16 mouse cellular contexts compared by ENCODE assay signal in the genomic region with DNA sequence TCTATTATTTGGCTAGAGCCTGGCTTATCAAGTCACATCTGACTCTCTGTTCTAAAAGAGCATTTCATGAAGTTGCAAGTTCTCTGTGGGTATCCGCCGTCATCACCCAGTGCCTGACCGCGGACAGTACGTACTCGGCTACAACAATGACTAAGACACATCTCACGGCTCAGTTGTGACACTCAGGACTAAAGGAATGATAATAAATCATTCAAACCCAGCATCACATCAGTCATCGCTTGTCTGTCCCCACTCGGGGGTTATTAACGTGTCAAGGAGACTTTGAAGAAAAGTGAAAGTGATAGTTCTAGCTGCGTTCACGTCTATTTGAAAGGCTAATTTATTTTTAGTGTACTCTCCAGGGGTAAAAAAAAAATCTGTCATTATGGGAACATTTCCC.
A peak's percentile ranks its signal among the peaks of the same experiment; 100 is the strongest.
DNase-seq lines count a peak whose midpoint lies in the region; ATAC-seq and TF ChIP-seq lines count a peak whose summit lies in the region.
"Had no signal": no experiment of that assay in that cellular context is flagged by ENCODE, and none has a peak within 500 bp of the region (broad histone marks: within the 10 kb centered on the region; RNA-seq: fewer than 3 reads in every experiment).

No protein-coding gene starts in this region.

- no peak overlapping the region for H3K4me3 ChIP-seq in kidney, adult 2 months (ENCODE audit: insufficient read depth, low read depth, low read length)
- H3K4me3 ChIP-seq: kidney, embryonic 15.5 days; left cerebral cortex, adult 2 months; liver, embryonic 13.5 days; midbrain, embryonic 12.5 days had no signal

- ATAC-seq in megakaryocyte progenitor cell, adult 5-6 weeks (replicated peaks; ENCODE audit: poor library complexity) = peak; percentile 63
- ATAC-seq: forebrain, postnatal 0 days had no signal

- peak overlapping the region; percentile 35; the same call in 1 of the 2 replicates for H3K27ac ChIP-seq in kidney, adult 2 months (ENCODE audit: insufficient read depth, low read depth, low read length)
- H3K27ac ChIP-seq: kidney, embryonic 15.5 days; left cerebral cortex, adult 2 months; liver, embryonic 13.5 days; midbrain, embryonic 12.5 days had no signal

- WGBS in kidney, adult 2 months = 79% methylated on average over 12 of the region's 12 CpGs

- peaks cover 31% of the 10 kb centered on the region for H3K4me1 ChIP-seq in kidney, adult 2 months (ENCODE audit: control insufficient read depth, insufficient read depth, low read length)
- H3K4me1 ChIP-seq: midbrain, embryonic 12.5 days had no signal

- no peak for TF ChIP-seq CTCF in kidney, adult 2 months (conservative IDR thresholded peaks at IDR 0.05; ENCODE audit: insufficient read depth, insufficient read length, low read depth, low read length)

- no peaks in the 10 kb centered on the region for H3K36me3 ChIP-seq in kidney, adult 2 months (ENCODE audit: control insufficient read depth, insufficient read depth, low read length)
- H3K36me3 ChIP-seq: kidney, embryonic 15.5 days; liver, embryonic 13.5 days; midbrain, embryonic 12.5 days had no signal

- DNase-seq in adrenal gland, adult (ENCODE audit: inconsistent age in 2 of 2, low spot score in 1 of 2) = peak; percentile 67 to 76
- DNase-seq in adrenal gland, postnatal 4 days (ENCODE audit: low spot score in 2 of 2) = no peak
- no peak for DNase-seq in kidney, adult 2 months
- no peak for DNase-seq in kidney, postnatal 10 days
- peak; percentile 27 to 54 for DNase-seq in adrenal gland, postnatal 36 days
- no peak for DNase-seq in urinary bladder, adult 2 months (ENCODE audit: low spot score)
- no peak for DNase-seq in kidney, adult 11 months
- DNase-seq: cerebellum, adult 8-10 months; forebrain, postnatal 0 days; liver, embryonic 13.5 days; right cerebral cortex, postnatal 25 days; thymus, adult 18-20 months had no signal

- no peak for TF ChIP-seq POLR2A in kidney, adult 2 months (IDR thresholded peaks at IDR 0.05; ENCODE audit: low read depth, low read length)

- no peaks in the 10 kb centered on the region for H3K27me3 ChIP-seq in kidney, adult 2 months (replicated peaks; ENCODE audit: control insufficient read depth, insufficient read depth, low read length)
- H3K27me3 ChIP-seq: kidney, embryonic 15.5 days; liver, embryonic 13.5 days; midbrain, embryonic 12.5 days had no signal

Comparison
In these comparisons a context has a peak if more than half of its experiments do, and no peak if none do; other contexts are left out.
1. DNase-seq: peak in adrenal gland, adult (2 of 2) and adrenal gland, postnatal 36 days (2 of 2); none in adrenal gland, postnatal 4 days (0 of 2), kidney, adult 2 months (single experiment), kidney, postnatal 10 days (single experiment), urinary bladder, adult 2 months (single experiment) and kidney, adult 11 months (single experiment).